In genomic region chr4:110250055-110250454, GRCm38 (mm10) we compare ENCODE assay signal across 19 mouse cellular contexts.
"Had no signal": no experiment of that assay in that cellular context is flagged by ENCODE, and none has a peak within 500 bp of the region (broad histone marks: within the 10 kb centered on the region; RNA-seq: fewer than 3 reads in every experiment).

No protein-coding gene starts in this region.

- H3K4me3 ChIP-seq: midbrain, embryonic 10.5 days; midbrain, embryonic 12.5 days; myocyte; neural tube, embryonic 13.5 days; neural tube, embryonic 15.5 days; stomach, embryonic 15.5 days had no signal

- H3K9me3 ChIP-seq: midbrain, embryonic 10.5 days; midbrain, embryonic 12.5 days; neural tube, embryonic 13.5 days; neural tube, embryonic 15.5 days; stomach, embryonic 15.5 days had no signal

- H3K27ac ChIP-seq: midbrain, embryonic 10.5 days; midbrain, embryonic 12.5 days; neural tube, embryonic 13.5 days; neural tube, embryonic 15.5 days; stomach, embryonic 15.5 days; stomach, postnatal 0 days had no signal

- H3K9ac ChIP-seq: lung, embryonic 14.5 days; midbrain, embryonic 12.5 days; neural tube, embryonic 13.5 days; neural tube, embryonic 15.5 days; stomach, embryonic 15.5 days had no signal

- ATAC-seq: midbrain, embryonic 16.5 days had no signal

- DNase-seq: lung, adult 18-20 months; lung, embryonic 14.5 days; lung, postnatal 10 days; lung, postnatal 4 days; midbrain, embryonic 14.5 days; retina, postnatal 1 day; right cerebral cortex, adult 18-20 months; right cerebral cortex, postnatal 14 days; thymus, adult 2 months; thymus, postnatal 25 days; thymus, postnatal 4 days had no signal

- H3K4me1 ChIP-seq: midbrain, embryonic 10.5 days; midbrain, embryonic 12.5 days; neural tube, embryonic 13.5 days; neural tube, embryonic 15.5 days; stomach, embryonic 15.5 days had no signal

- H3K27me3 ChIP-seq: midbrain, embryonic 12.5 days; neural tube, embryonic 13.5 days; neural tube, embryonic 15.5 days; stomach, embryonic 15.5 days had no signal

- H3K36me3 ChIP-seq: stomach, embryonic 15.5 days had no signal

- H3K4me2 ChIP-seq: lung, embryonic 14.5 days; midbrain, embryonic 12.5 days; neural tube, embryonic 13.5 days; neural tube, embryonic 15.5 days; stomach, embryonic 15.5 days had no signal
